In the genomic region with DNA sequence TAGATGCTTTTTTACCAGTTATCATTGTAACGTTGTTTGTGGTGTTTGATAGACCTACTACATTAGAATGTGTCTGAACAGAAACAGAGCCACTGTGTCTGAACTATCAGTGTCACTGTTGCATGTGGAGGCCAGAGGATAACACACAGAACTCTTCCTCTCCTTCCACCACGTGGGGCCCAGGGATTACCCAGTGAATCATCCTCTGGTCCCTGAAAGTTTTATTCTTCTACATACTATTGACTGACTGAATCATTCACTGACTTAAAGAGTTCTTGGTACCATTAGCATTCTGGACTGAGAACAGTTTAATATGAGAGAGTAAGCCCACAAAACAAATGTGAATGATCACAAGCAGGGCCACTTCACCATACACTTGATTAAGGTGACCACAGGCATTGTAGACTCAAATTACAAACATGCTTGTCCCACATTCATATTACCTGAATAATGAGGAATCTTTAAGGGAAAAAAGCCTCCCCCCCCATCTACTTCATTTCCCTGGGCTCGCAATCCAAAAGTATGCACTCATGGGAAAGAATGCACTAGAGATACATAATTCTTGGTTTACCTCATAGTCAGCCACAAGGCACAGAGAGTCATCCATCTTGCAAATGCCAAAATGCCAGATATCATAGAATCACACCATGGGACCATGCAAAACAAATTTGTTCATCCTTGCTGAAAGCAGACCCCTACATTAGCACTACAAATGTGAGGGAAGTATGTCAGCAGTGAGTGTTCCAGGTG, we compare ENCODE assay signal across 18 mouse cellular contexts.
"Had no signal": no experiment of that assay in that cellular context is flagged by ENCODE, and none has a peak within 500 bp of the region (broad histone marks: within the 10 kb centered on the region; RNA-seq: fewer than 3 reads in every experiment).

No protein-coding gene starts in this region.

- H3K4me3 ChIP-seq: megakaryocyte, embryonic 14.5 days; midbrain, embryonic 13.5 days; midbrain, embryonic 15.5 days; neural tube, embryonic 13.5 days; neural tube, embryonic 15.5 days had no signal

- H3K36me3 ChIP-seq: midbrain, embryonic 13.5 days; midbrain, embryonic 15.5 days; neural tube, embryonic 13.5 days; neural tube, embryonic 15.5 days had no signal

- H3K27me3 ChIP-seq: midbrain, embryonic 13.5 days; midbrain, embryonic 15.5 days; neural tube, embryonic 13.5 days; neural tube, embryonic 15.5 days had no signal

- H3K27ac ChIP-seq: midbrain, embryonic 13.5 days; midbrain, embryonic 15.5 days; neural tube, embryonic 13.5 days; neural tube, embryonic 15.5 days had no signal

- ATAC-seq: midbrain, embryonic 13.5 days; midbrain, embryonic 15.5 days had no signal

- H3K4me1 ChIP-seq: megakaryocyte, embryonic 14.5 days; midbrain, embryonic 13.5 days; midbrain, embryonic 15.5 days; neural tube, embryonic 13.5 days; neural tube, embryonic 15.5 days had no signal

- H3K4me2 ChIP-seq: lung, embryonic 14.5 days; midbrain, embryonic 11.5 days; midbrain, embryonic 13.5 days; midbrain, embryonic 15.5 days; neural tube, embryonic 13.5 days; neural tube, embryonic 15.5 days had no signal

- DNase-seq: lung, adult 18-20 months; lung, embryonic 14.5 days; lung, postnatal 10 days; lung, postnatal 4 days; retina, postnatal 1 day; right cerebral cortex, adult 18-20 months; right cerebral cortex, postnatal 25 days; right cerebral cortex, postnatal 4 days; spleen, adult 18-20 months; thymus, adult 18-20 months; thymus, postnatal 14 days; thymus, postnatal 36 days had no signal
